Mouse (Mus musculus): ENCODE data around the gene Igdcc3. TPM values are rescaled to one million over a fixed set of nuclear protein-coding genes. Genes with fewer than 3 reads are reported as not detected.
"Not testable (repeated sequence)": the region's sequence is repeated elsewhere in the genome, so short reads cannot be mapped to it uniquely, and the experiment has no call there.

Igdcc3 gene
- polyA plus RNA-seq, 1 experiment from 2014 or later = 4.4 TPM

GRCm38 (mm10) chr9:65201381-65202164 lies 60.6 kb downstream of the Igdcc3 start:
- peak overlapping the region; percentile 68 for H3K9ac ChIP-seq (ENCODE audit: low read depth, low read length)
- H3K4me2 ChIP-seq (ENCODE audit: low read length) = peak overlapping the region; percentile 66
- no peaks in the 10 kb centered on the region for H3K9me3 ChIP-seq (ENCODE audit: control insufficient read depth, low read length)
- peak; percentile 92 for ATAC-seq
- peak overlapping the region; percentile 90 for H3K27ac ChIP-seq (ENCODE audit: low read depth, low read length)
- H3K27me3 ChIP-seq (replicated peaks; ENCODE audit: control insufficient read depth, insufficient read depth, low read length) = no peaks in the 10 kb centered on the region
- peak overlapping the region; percentile 42 for H3K4me3 ChIP-seq (ENCODE audit: low read length)
- under 1% methylated on average over 18 of the region's 18 CpGs for WGBS
- no peaks in the 10 kb centered on the region for H3K36me3 ChIP-seq (ENCODE audit: control insufficient read depth, insufficient read depth, low read length)
- no peaks in the 10 kb centered on the region for H3K4me1 ChIP-seq (ENCODE audit: control insufficient read depth, insufficient read depth, low read depth, low read length)

GRCm38 (mm10) chr9:65202165-65202754 lies 61.3 kb downstream of the Igdcc3 start:
- H3K27me3 ChIP-seq (replicated peaks; ENCODE audit: control insufficient read depth, insufficient read depth, low read length) = no peaks in the 10 kb centered on the region
- H3K4me3 ChIP-seq (ENCODE audit: low read length) = peak overlapping the region; percentile 42
- no peaks in the 10 kb centered on the region for H3K36me3 ChIP-seq (ENCODE audit: control insufficient read depth, insufficient read depth, low read length)
- H3K27ac ChIP-seq (ENCODE audit: low read depth, low read length) = peak overlapping the region; percentile 90
- 14% methylated on average over 11 of the region's 11 CpGs for WGBS
- no peaks in the 10 kb centered on the region for H3K9me3 ChIP-seq (ENCODE audit: control insufficient read depth, low read length)
- no peaks in the 10 kb centered on the region for H3K4me1 ChIP-seq (ENCODE audit: control insufficient read depth, insufficient read depth, low read depth, low read length)
- H3K4me2 ChIP-seq (ENCODE audit: low read length) = peak overlapping the region; percentile 66
- no peak; the same call in 1 of the 2 replicates for ATAC-seq
- H3K9ac ChIP-seq (ENCODE audit: low read depth, low read length) = peak overlapping the region; percentile 68

- Histone ChIP-seq H3K4me3 (ENCODE audit: low read length) (no peak overlapping the region), H3K4me2 (ENCODE audit: low read length) (no peak overlapping the region), H3K27me3 (replicated peaks; ENCODE audit: control insufficient read depth, insufficient read depth, low read length) (no peaks in the 10 kb centered on the region), H3K4me1 (ENCODE audit: control insufficient read depth, insufficient read depth, low read depth, low read length) (no peaks in the 10 kb centered on the region), H3K27ac (ENCODE audit: low read depth, low read length) (no peak overlapping the region), H3K9ac (ENCODE audit: low read depth, low read length) (no peak overlapping the region), H3K9me3 (ENCODE audit: control insufficient read depth, low read length) (no peaks in the 10 kb centered on the region), H3K36me3 (ENCODE audit: control insufficient read depth, insufficient read depth, low read length) (no peaks in the 10 kb centered on the region)
- 67% methylated on average over 11 of the region's 11 CpGs for WGBS
- ATAC-seq = no peak
Observed at GRCm38 (mm10) chr9:65205049-65205815, 64.2 kb downstream of the Igdcc3 start.

GRCm38 (mm10) chr9:65207041-65207815 lies 66.2 kb downstream of the Igdcc3 start:
- 97% methylated on average over 7 of the region's 9 CpGs for WGBS
- not testable (repeated sequence) for H3K27ac ChIP-seq (ENCODE audit: low read depth, low read length); H3K4me1 ChIP-seq (ENCODE audit: control insufficient read depth, insufficient read depth, low read depth, low read length); ATAC-seq; H3K4me2 ChIP-seq (ENCODE audit: low read length); H3K36me3 ChIP-seq (ENCODE audit: control insufficient read depth, insufficient read depth, low read length); H3K27me3 ChIP-seq (replicated peaks; ENCODE audit: control insufficient read depth, insufficient read depth, low read length); H3K9ac ChIP-seq (ENCODE audit: low read depth, low read length); H3K9me3 ChIP-seq (ENCODE audit: control insufficient read depth, low read length); H3K4me3 ChIP-seq (ENCODE audit: low read length)

GRCm38 (mm10) chr9:65208293-65209179 lies 67.5 kb downstream of the Igdcc3 start:
- no peak for ATAC-seq
- H3K36me3 ChIP-seq (ENCODE audit: control insufficient read depth, insufficient read depth, low read length) = no peaks in the 10 kb centered on the region
- H3K4me3 ChIP-seq (ENCODE audit: low read length) = no peak overlapping the region
- H3K4me2 ChIP-seq (ENCODE audit: low read length) = no peak overlapping the region
- H3K27me3 ChIP-seq (replicated peaks; ENCODE audit: control insufficient read depth, insufficient read depth, low read length) = no peaks in the 10 kb centered on the region
- no peak overlapping the region for H3K9ac ChIP-seq (ENCODE audit: low read depth, low read length)
- H3K4me1 ChIP-seq (ENCODE audit: control insufficient read depth, insufficient read depth, low read depth, low read length) = no peaks in the 10 kb centered on the region
- H3K27ac ChIP-seq (ENCODE audit: low read depth, low read length) = no peak overlapping the region
- WGBS = 90% methylated on average over 32 of the region's 32 CpGs
- no peaks in the 10 kb centered on the region for H3K9me3 ChIP-seq (ENCODE audit: control insufficient read depth, low read length)

- no peak overlapping the region for H3K4me3 ChIP-seq (ENCODE audit: low read length)
- 0 out of 2 replicates have a peak, but pooled peaks cover 2% of the 10 kb centered on the region for H3K4me1 ChIP-seq (ENCODE audit: control insufficient read depth, insufficient read depth, low read depth, low read length)
- H3K9ac ChIP-seq (ENCODE audit: low read depth, low read length) = no peak overlapping the region
- WGBS = 33% methylated on average over 1 of the region's 1 CpGs
- no peak overlapping the region for H3K27ac ChIP-seq (ENCODE audit: low read depth, low read length)
- H3K4me2 ChIP-seq (ENCODE audit: low read length) = no peak overlapping the region
- no peaks in the 10 kb centered on the region for H3K36me3 ChIP-seq (ENCODE audit: control insufficient read depth, insufficient read depth, low read length)
- H3K9me3 ChIP-seq (ENCODE audit: control insufficient read depth, low read length) = no peaks in the 10 kb centered on the region
- no peak for ATAC-seq
- H3K27me3 ChIP-seq (replicated peaks; ENCODE audit: control insufficient read depth, insufficient read depth, low read length) = no peaks in the 10 kb centered on the region
Observed at GRCm38 (mm10) chr9:65211598-65211997, 70.6 kb downstream of the Igdcc3 start.

GRCm38 (mm10) chr9:65214425-65214777 lies 73.4 kb downstream of the Igdcc3 start:
- Histone ChIP-seq H3K27me3 (replicated peaks; ENCODE audit: control insufficient read depth, insufficient read depth, low read length) (no peaks in the 10 kb centered on the region), H3K9ac (ENCODE audit: low read depth, low read length) (peak overlapping the region; percentile 78), H3K4me3 (ENCODE audit: low read length) (peak overlapping the region; percentile 51), H3K36me3 (ENCODE audit: control insufficient read depth, insufficient read depth, low read length) (no peaks in the 10 kb centered on the region), H3K27ac (ENCODE audit: low read depth, low read length) (peak overlapping the region; percentile 87), H3K4me2 (ENCODE audit: low read length) (peak overlapping the region; percentile 82), H3K9me3 (ENCODE audit: control insufficient read depth, low read length) (no peaks in the 10 kb centered on the region), H3K4me1 (ENCODE audit: control insufficient read depth, insufficient read depth, low read depth, low read length) (0 out of 2 replicates have a peak, but pooled peaks cover 2% of the 10 kb centered on the region)
- WGBS = 16% methylated on average over 10 of the region's 10 CpGs
- ATAC-seq = no peak

All from hindbrain, embryonic 16.5 days (tissue).